Mouse (Mus musculus) heart, embryonic 10.5 days (tissue): ENCODE results near the gene Sema6d. TPM values are rescaled to one million over a fixed set of nuclear protein-coding genes. Genes with fewer than 3 reads are reported as not detected.

Experiments
- DNase-seq: peaks from one replicate; pipeline ENCODE4 v3.0.0-alpha.2; 2017; ENCODE audit warnings: low spot score
- H3K27ac ChIP-seq: fragments of 300-500 bp; sonication (generic); 2 replicates; pipeline ENCODE4 v1.5.1; 2016; ENCODE audit warnings: mild to moderate bottlenecking
- H3K27me3 ChIP-seq: fragments of 300-500 bp; sonication (generic); 2 replicates; pipeline ENCODE4 v1.6.1; 2016; ENCODE audit warnings: mild to moderate bottlenecking; ENCODE audit not compliant: poor library complexity, insufficient read depth, severe bottlenecking
- H3K36me3 ChIP-seq: fragments of 300-500 bp; sonication (generic); 2 replicates; pipeline ENCODE4 v1.6.1; 2016; ENCODE audit warnings: mild to moderate bottlenecking, moderate library complexity
- H3K4me1 ChIP-seq: fragments of 300-500 bp; sonication (generic); 2 replicates; pipeline ENCODE4 v1.6.1; 2016; ENCODE audit warnings: mild to moderate bottlenecking
- H3K4me3 ChIP-seq: fragments of 300-500 bp; sonication (generic); 2 replicates; pipeline ENCODE4 v1.5.1; 2016; ENCODE audit warnings: mild to moderate bottlenecking, moderate library complexity
- H3K9me3 ChIP-seq: fragments of 300-500 bp; sonication (generic); 2 replicates; pipeline ENCODE4 v1.6.1; 2016; ENCODE audit warnings: mild to moderate bottlenecking, moderate library complexity
- WGBS: fragments of 180-500 bp; shearing (Covaris S2); methylation state at CpG from one replicate; pipeline ENCODE4 v1.1.7; 2016; 5-methylcytosine and 5-hydroxymethylcytosine counted together
- polyA plus RNA-seq: library from polyadenylated mRNA; unstranded; fragments of >200 nt; fragmentation: Nextera tagmentation; extraction: Ambion mirVana; gene quantifications from 2 replicates; pipeline ENCODE4 v1.2.1, GENCODE M21; 2016

Gene Sema6d
- polyA plus RNA-seq, 1 experiment from 2014 or later = 17.0 TPM

DNA sequence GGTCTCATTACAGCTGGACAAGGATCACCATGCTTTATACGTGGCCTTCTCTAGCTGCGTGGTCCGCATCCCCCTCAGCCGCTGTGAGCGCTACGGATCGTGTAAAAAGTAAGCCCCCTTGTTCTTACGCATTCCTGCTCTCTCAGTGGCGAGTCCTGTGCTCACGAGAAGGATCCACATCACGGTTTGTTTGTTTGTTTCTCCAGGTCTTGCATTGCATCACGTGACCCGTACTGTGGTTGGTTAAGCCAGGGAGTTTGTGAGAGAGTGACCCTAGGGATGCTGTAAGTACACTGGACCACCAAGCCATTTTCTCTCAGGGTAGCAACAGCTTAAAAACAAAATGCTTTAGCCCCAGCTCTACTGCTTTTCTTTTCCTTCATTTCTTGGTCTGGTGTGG lies 569.8 kb downstream of the Sema6d start:
- H3K36me3 ChIP-seq = peaks cover 83% of the 10 kb centered on the region
- no peaks in the 10 kb centered on the region for H3K9me3 ChIP-seq
- peak; percentile 33 for DNase-seq
- H3K27me3 ChIP-seq = no peaks in the 10 kb centered on the region
- H3K27ac ChIP-seq = no peak overlapping the region
- H3K4me3 ChIP-seq = no peak overlapping the region
- 93% methylated on average over 13 of the region's 13 CpGs for WGBS
- H3K4me1 ChIP-seq = peaks cover 13% of the 10 kb centered on the region

DNA sequence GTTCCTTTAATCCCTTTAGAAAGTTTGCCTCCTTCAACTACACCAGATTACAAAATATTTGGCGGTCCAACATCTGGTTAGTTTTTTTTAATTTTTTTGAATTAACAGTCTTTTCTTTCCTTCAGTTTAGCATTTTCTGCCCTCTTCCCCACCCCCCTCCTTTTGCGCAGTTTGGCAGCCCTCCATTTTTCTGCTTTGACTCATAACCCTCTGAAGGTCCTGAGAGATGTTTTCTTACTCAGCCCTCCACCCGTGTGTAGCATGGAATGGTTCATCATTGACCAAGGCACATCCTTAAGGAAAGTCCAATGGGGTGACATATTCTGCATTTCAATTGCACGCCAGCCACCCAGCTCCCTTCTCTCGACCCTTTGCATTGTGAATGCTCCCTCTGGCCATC lies 570.9 kb downstream of the Sema6d start:
- WGBS = 83% methylated on average over 5 of the region's 5 CpGs
- Histone ChIP-seq H3K27me3 (no peaks in the 10 kb centered on the region), H3K4me3 (no peak overlapping the region), H3K9me3 (no peaks in the 10 kb centered on the region), H3K36me3 (peaks cover 82% of the 10 kb centered on the region), H3K4me1 (peaks cover 13% of the 10 kb centered on the region), H3K27ac (no peak overlapping the region)
- DNase-seq = peak; percentile 31

DNA sequence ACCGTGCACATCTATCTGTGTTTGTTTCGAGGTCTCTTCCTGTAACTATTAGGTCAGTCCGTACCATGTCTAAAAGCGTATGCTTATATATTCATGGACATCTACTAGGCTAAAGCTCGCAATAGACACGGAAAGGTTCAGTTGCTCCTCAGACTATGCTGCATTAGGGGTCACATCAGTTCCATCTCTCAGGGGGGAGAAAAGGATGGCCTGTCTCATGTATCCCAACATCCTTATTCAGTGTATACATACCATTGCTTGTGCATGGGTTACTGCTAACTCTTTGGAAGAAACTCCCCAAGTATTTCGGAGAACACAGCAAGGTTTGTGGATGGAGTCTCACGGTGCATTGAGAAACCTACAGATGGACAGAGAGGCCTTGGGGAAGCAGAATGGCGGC lies 571.5 kb downstream of the Sema6d start:
- Histone ChIP-seq H3K4me3 (no peak overlapping the region), H3K27ac (no peak overlapping the region), H3K9me3 (no peaks in the 10 kb centered on the region), H3K27me3 (no peaks in the 10 kb centered on the region), H3K36me3 (peaks cover 82% of the 10 kb centered on the region), H3K4me1 (peaks cover 13% of the 10 kb centered on the region)
- 91% methylated on average over 9 of the region's 9 CpGs for WGBS
- DNase-seq = peak; percentile 61

DNA sequence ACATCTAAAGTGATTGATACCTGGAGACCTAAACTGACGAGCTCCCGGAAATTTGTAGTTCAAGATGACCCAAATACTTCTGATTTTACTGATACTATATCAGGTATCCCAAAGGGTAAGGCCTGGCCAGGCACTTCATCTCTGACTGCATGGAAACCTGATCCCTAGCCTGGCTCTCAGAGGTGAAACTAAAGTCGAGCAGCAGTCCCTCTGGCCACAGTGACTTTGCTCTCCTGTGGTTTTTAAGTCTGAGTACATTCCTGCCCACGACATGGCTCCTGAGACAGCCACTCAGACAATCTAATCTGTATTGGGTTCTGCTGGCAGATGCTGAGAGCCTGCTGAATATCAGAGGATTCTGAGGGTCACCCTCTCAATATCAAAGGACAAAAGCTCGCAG lies 572.5 kb downstream of the Sema6d start:
- H3K36me3 ChIP-seq = peaks cover 79% of the 10 kb centered on the region
- H3K27ac ChIP-seq = no peak overlapping the region

DNA sequence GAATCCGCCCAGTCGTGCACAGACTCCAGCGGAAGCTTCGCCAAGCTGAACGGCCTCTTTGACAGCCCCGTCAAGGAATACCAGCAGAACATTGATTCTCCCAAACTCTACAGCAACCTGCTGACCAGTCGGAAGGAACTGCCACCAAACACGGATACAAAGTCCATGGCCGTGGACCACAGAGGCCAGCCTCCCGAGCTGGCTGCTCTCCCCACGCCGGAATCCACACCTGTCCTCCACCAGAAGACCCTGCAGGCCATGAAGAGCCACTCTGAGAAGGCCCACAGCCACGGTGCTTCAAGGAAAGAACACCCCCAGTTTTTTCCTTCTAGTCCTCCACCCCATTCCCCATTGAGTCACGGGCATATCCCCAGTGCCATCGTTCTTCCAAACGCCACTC lies 574.4 kb downstream of the Sema6d start:
- peak; percentile 46 for DNase-seq
- no peak overlapping the region for H3K27ac ChIP-seq
- H3K4me1 ChIP-seq = peaks cover 13% of the 10 kb centered on the region
- H3K4me3 ChIP-seq = no peak overlapping the region
- no peaks in the 10 kb centered on the region for H3K27me3 ChIP-seq
- H3K9me3 ChIP-seq = no peaks in the 10 kb centered on the region
- peaks cover 62% of the 10 kb centered on the region for H3K36me3 ChIP-seq
- WGBS = 95% methylated on average over 16 of the region's 16 CpGs

More for the DNA sequence above, 572.5 kb downstream of the Sema6d start:
- DNase-seq = peak; percentile 69
- Histone ChIP-seq H3K27me3 (no peaks in the 10 kb centered on the region), H3K9me3 (no peaks in the 10 kb centered on the region), H3K4me3 (no peak overlapping the region), H3K4me1 (peaks cover 13% of the 10 kb centered on the region)
- 25% methylated on average over 5 of the region's 5 CpGs for WGBS

DNA sequence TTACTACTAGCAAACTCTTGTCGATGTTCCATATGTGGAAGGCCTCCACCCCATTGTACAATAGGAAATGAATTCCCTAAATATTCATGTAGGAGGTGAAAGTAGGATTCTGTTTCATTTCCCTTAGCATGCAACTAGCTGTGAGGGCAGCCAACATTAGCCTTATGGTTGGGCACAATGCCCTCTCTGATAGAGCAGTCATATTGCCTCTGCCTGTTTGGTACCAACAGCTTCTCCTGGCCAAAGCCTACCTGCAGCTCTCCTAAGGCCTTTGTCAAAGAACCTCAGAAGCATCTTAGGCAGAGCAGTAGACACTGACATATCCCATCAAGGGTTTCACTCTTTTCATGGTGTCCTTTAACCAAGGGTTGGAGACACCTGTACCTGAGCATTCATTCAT lies 578.7 kb downstream of the Sema6d start:
- H3K27me3 ChIP-seq = no peaks in the 10 kb centered on the region
- peaks cover 37% of the 10 kb centered on the region for H3K36me3 ChIP-seq
- DNase-seq = peak; percentile 11
- WGBS = 98% methylated on average over 1 of the region's 1 CpGs
- no peaks in the 10 kb centered on the region for H3K4me1 ChIP-seq
- H3K27ac ChIP-seq = no peak overlapping the region
- no peaks in the 10 kb centered on the region for H3K9me3 ChIP-seq
- H3K4me3 ChIP-seq = no peak overlapping the region

DNA sequence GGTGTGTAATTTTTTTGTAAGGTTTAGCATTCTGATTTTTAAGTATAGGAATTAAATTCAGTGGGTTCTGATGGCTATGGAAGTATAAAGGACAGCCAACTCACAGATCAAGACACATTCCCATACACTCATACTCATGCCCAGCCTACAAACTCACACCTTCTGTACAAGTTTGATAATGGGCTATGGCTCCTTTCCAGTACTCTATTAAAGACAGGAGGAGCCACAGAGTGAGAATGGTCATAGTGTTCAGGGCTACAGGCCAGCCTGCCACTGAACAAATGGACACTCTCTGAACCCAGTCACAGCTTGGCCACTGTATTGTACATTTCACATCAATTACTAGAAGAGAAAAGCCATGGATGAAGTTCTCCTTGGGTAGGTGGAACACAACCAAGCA lies 583.3 kb downstream of the Sema6d start:
- H3K27me3 ChIP-seq = no peaks in the 10 kb centered on the region
- H3K9me3 ChIP-seq = no peaks in the 10 kb centered on the region
- DNase-seq = no peak
- no peaks in the 10 kb centered on the region for H3K4me1 ChIP-seq
- H3K4me3 ChIP-seq = no peak overlapping the region
- H3K27ac ChIP-seq = no peak overlapping the region
- H3K36me3 ChIP-seq = 0 out of 2 replicates have a peak, but pooled peaks cover under 1% of the 10 kb centered on the region

DNA sequence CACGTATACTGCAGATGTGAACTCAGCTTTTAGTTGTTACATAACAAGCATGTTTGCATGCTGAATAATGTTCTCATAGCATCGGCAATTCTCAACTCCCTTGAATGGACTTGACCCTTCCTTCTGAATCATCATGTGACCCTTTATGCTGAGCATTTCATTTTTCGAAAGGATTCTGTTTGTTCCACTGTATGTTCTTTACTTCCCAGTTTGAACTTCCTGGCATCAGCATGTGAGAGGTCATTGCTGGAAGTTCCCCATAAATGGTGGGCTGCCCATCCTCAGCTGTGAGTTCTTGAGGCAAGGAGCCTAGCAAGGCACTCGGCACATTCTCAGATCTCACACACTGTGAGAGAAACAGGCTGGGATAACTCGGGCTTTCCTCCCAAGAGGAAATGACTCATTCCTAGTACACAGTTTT lies 594.7 kb downstream of the Sema6d start:
- DNase-seq = no peak
- Histone ChIP-seq H3K27me3 (no peaks in the 10 kb centered on the region), H3K9me3 (no peaks in the 10 kb centered on the region), H3K4me3 (no peak overlapping the region), H3K4me1 (no peaks in the 10 kb centered on the region), H3K36me3 (no peaks in the 10 kb centered on the region), H3K27ac (no peak overlapping the region)
- 76% methylated on average over 5 of the region's 5 CpGs for WGBS

DNA sequence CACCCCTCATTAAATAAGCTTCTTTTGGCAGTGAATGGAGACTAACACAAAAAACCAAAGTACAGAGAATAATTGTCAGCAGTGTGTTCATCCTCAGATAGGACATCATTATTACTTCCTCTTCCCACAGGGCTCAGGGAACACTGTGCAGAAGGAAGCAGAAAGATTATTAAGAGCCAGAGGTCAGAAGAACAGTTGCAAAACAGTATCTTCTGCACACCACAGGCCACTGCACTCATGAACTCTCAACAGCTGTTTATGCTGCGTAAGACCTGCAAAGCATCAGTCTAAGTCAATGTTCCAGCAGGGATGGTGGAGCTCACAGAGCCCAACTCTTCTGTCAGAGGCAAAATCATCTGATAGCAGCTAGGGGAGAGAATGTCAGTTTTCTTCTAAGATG lies 600.6 kb downstream of the Sema6d start:
- no peaks in the 10 kb centered on the region for H3K27me3 ChIP-seq
- 88% methylated on average over 1 of the region's 1 CpGs for WGBS
- no peaks in the 10 kb centered on the region for H3K9me3 ChIP-seq
- no peak overlapping the region for H3K4me3 ChIP-seq
- H3K27ac ChIP-seq = no peak overlapping the region
- DNase-seq = no peak
- H3K36me3 ChIP-seq = no peaks in the 10 kb centered on the region
- H3K4me1 ChIP-seq = no peaks in the 10 kb centered on the region

DNA sequence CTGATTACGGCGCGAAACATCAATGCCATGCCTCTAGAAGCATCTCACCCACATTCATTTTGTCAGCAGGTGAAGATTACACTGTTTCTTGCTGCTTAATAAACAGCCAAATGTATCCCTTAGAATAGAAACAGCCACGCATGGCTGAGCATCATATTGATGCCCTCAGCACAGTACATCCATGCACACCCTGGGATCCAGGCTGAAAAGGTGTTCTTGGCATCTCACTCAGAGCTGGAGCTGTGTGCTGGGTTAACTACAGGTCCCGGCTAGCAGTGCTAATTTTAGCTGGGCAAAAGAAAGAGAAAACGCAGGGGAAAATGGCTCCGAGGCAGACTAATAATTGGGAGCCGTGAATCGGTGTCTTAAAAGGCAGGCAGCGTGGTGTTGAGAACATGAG lies 612.9 kb downstream of the Sema6d start:
- H3K27me3 ChIP-seq = no peaks in the 10 kb centered on the region
- no peak overlapping the region for H3K27ac ChIP-seq
- no peaks in the 10 kb centered on the region for H3K9me3 ChIP-seq
- H3K36me3 ChIP-seq = no peaks in the 10 kb centered on the region
- no peak for DNase-seq
- WGBS = 90% methylated on average over 10 of the region's 10 CpGs
- H3K4me1 ChIP-seq = 0 out of 2 replicates have a peak, but pooled peaks cover 10% of the 10 kb centered on the region
- no peak overlapping the region for H3K4me3 ChIP-seq

DNA sequence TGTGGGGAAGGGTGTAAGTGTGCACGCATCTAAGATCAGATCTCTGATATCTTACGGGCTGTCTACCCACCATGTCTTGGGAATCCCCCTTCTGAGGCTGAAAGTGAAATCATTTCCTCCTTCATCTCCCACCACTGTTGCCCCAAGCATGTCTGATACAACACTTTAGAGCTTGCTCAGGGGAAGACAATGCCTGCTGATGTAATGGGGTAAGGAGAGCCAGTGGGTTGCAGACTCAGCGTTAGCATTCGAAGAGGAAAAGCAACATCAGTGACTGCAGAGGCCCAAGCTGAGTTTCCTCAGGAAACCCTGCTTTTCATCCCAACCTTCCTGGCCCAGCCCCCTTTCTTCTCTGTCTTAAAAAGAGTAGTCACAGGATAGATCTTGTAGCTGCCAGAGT lies 615.2 kb downstream of the Sema6d start:
- no peaks in the 10 kb centered on the region for H3K36me3 ChIP-seq
- no peak overlapping the region for H3K4me3 ChIP-seq
- DNase-seq = no peak
- H3K27ac ChIP-seq = peak overlapping the region; percentile 67; the same call in 1 of the 2 replicates
- no peaks in the 10 kb centered on the region for H3K27me3 ChIP-seq
- no peaks in the 10 kb centered on the region for H3K9me3 ChIP-seq
- 0 out of 2 replicates have a peak, but pooled peaks cover 10% of the 10 kb centered on the region for H3K4me1 ChIP-seq
- WGBS = 60% methylated on average over 4 of the region's 4 CpGs

DNA sequence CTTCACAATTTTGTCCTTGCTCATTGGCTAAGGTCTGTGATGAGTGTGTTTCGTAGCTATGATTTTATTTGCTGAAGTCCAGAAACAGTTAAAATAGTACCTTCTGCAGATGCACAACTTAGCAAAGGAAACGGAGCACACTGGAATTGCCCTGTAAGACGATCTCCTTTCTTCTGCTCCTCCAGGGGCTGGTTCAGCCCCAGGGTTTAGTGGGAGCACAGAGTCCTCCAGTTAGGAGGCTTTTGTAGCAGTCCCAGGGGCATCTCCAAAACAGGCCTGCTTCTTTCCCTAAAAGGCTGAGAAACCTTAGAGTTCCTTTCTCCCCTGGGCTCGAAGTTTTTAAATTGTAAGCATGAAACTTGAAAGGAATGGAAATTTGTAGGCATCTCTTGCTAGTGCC lies 616.0 kb downstream of the Sema6d start:
- no peak for DNase-seq
- no peaks in the 10 kb centered on the region for H3K36me3 ChIP-seq
- no peaks in the 10 kb centered on the region for H3K9me3 ChIP-seq
- H3K4me3 ChIP-seq = no peak overlapping the region
- WGBS = 47% methylated on average over 4 of the region's 4 CpGs
- H3K27ac ChIP-seq = no peak overlapping the region
- 0 out of 2 replicates have a peak, but pooled peaks cover 10% of the 10 kb centered on the region for H3K4me1 ChIP-seq
- H3K27me3 ChIP-seq = no peaks in the 10 kb centered on the region

DNA sequence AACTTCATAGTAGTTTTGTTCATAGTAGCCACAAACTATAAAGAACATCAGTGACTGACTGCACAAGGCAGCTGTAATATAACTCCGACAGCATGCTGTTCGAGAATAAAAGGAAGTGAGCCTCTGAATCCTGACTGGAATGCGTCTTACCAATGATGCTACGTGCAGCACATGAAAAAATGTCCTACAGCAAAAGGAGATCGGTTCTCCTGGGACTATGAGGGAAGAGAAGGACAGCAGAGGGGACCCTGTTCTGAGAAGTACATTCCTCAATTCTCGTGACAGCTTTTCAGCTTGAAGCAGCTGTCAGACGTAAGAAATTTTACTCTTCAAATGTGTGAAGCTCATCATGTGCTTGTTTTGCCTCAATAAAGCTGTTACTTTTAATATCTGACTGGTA lies 617.1 kb downstream of the Sema6d start:
- Histone ChIP-seq H3K4me1 (0 out of 2 replicates have a peak, but pooled peaks cover 10% of the 10 kb centered on the region), H3K9me3 (no peaks in the 10 kb centered on the region), H3K27ac (no peak overlapping the region), H3K27me3 (no peaks in the 10 kb centered on the region), H3K4me3 (no peak overlapping the region), H3K36me3 (no peaks in the 10 kb centered on the region)
- 73% methylated on average over 7 of the region's 7 CpGs for WGBS
- DNase-seq = no peak
